Mouse (Mus musculus) hindbrain, embryonic 16.5 days (tissue): ENCODE data around the gene Hmg20a. TPM values are rescaled to one million over a fixed set of nuclear protein-coding genes. Genes with fewer than 3 reads are reported as not detected.

ENCODE experiments used
- ATAC-seq: fragments of 200-750 bp; cut with Nextera tagmentation; 2 replicates; pipeline ENCODE4 v1.8.0; 2017; ENCODE audit warnings: moderate TSS enrichment, moderate library complexity
- H3K27ac ChIP-seq: fragments of 300-500 bp; sonication (generic); 2 replicates; pipeline ENCODE4 v1.5.1; 2014; ENCODE audit warnings: low read depth, mild to moderate bottlenecking, control low read depth, low read length, moderate library complexity
- H3K27me3 ChIP-seq: fragments of 300-500 bp; sonication (generic); replicated peaks from 2 replicates; pipeline ENCODE4 v1.6.1; 2014; ENCODE audit warnings: low read length; ENCODE audit not compliant: control insufficient read depth, insufficient read depth
- H3K36me3 ChIP-seq: fragments of 300-500 bp; sonication (generic); 2 replicates; pipeline ENCODE4 v1.6.1; 2014; ENCODE audit warnings: mild to moderate bottlenecking, low read length, moderate library complexity, mixed read lengths; ENCODE audit not compliant: control insufficient read depth, insufficient read depth
- H3K4me1 ChIP-seq: fragments of 300-500 bp; sonication (generic); 2 replicates; pipeline ENCODE4 v1.6.1; 2014; ENCODE audit warnings: low read depth, low read length; ENCODE audit not compliant: control insufficient read depth, insufficient read depth
- H3K4me2 ChIP-seq: fragments of 300-500 bp; sonication (generic); 2 replicates; pipeline ENCODE4 v1.6.1; 2014; ENCODE audit warnings: mild to moderate bottlenecking, low read length, control low read depth, moderate library complexity
- H3K4me3 ChIP-seq: fragments of 300-500 bp; sonication (generic); 2 replicates; pipeline ENCODE4 v1.5.1; 2014; ENCODE audit warnings: mild to moderate bottlenecking, low read length, control low read depth, moderate library complexity
- H3K9ac ChIP-seq: fragments of 300-500 bp; sonication (generic); 2 replicates; pipeline ENCODE4 v1.6.1; 2014; ENCODE audit warnings: low read depth, mild to moderate bottlenecking, control low read depth, low read length, moderate library complexity
- H3K9me3 ChIP-seq: fragments of 300-500 bp; sonication (generic); 2 replicates; pipeline ENCODE4 v1.6.1; 2014; ENCODE audit warnings: mild to moderate bottlenecking, low read length, moderate library complexity; ENCODE audit not compliant: control insufficient read depth
- WGBS: fragments of 180-500 bp; shearing (Covaris S2); extraction: QIAGEN DNeasy Blood & Tissue Kit; methylation state at CpG from one replicate; pipeline ENCODE4 v1.1.7; 2014; 5-methylcytosine and 5-hydroxymethylcytosine counted together
- polyA plus RNA-seq: library from polyadenylated mRNA; unstranded; fragments of >200 nt; fragmentation: Nextera tagmentation; extraction: Ambion mirVana; gene quantifications from 2 replicates; pipeline ENCODE4 v1.2.1, GENCODE M21; 2015

The Hmg20a gene
- polyA plus RNA-seq, 1 experiment from 2014 or later: 70.0 TPM

DNA sequence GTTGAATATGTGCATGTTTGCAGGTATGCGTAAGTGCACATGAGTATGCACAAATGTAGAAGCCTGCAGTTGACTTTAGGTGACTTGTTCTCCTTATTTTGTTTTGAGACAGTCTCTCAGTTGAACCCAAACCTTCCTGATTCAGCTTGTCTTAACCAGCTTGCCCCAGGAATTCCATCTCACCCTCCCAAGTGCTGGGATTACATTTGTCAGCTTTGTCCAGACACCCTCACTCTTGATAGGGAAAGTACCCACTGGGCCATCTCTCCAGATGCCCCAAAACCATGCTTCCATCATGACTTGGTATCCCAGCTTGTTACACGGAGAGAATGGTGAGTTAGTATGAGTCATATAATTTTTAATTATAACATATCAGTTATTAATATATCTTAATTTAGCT, 44.6 kb downstream of the Hmg20a start:
- peaks cover 12% of the 10 kb centered on the region for H3K4me1 ChIP-seq
- H3K4me3 ChIP-seq: no peak overlapping the region
- no peaks in the 10 kb centered on the region for H3K9me3 ChIP-seq
- no peaks in the 10 kb centered on the region for H3K27me3 ChIP-seq
- no peak for ATAC-seq
- 95% methylated on average over 2 of the region's 2 CpGs for WGBS
- no peak overlapping the region for H3K4me2 ChIP-seq
- no peak overlapping the region for H3K27ac ChIP-seq
- H3K9ac ChIP-seq: no peak overlapping the region
- no peaks in the 10 kb centered on the region for H3K36me3 ChIP-seq

GRCm38 (mm10) chr9:56463686-56464515, 45.5 kb downstream of the Hmg20a start:
- H3K27me3 ChIP-seq: no peaks in the 10 kb centered on the region
- H3K9ac ChIP-seq: no peak overlapping the region
- H3K4me3 ChIP-seq: no peak overlapping the region
- no peak overlapping the region for H3K27ac ChIP-seq
- WGBS: 61% methylated on average over 4 of the region's 4 CpGs
- no peak overlapping the region for H3K4me2 ChIP-seq
- no peaks in the 10 kb centered on the region for H3K9me3 ChIP-seq
- no peak for ATAC-seq
- H3K4me1 ChIP-seq: peaks cover 12% of the 10 kb centered on the region
- no peaks in the 10 kb centered on the region for H3K36me3 ChIP-seq

- Histone ChIP-seq H3K4me1 (peaks cover 12% of the 10 kb centered on the region), H3K9me3 (no peaks in the 10 kb centered on the region), H3K27ac (peak overlapping the region; percentile 56), H3K36me3 (no peaks in the 10 kb centered on the region), H3K4me2 (peak overlapping the region; percentile 35), H3K4me3 (no peak overlapping the region), H3K9ac (no peak overlapping the region; the same call in 1 of the 2 replicates), H3K27me3 (no peaks in the 10 kb centered on the region)
- ATAC-seq: 0 out of 2 replicates have a peak, but pooled peaks have one; percentile 61
- WGBS: 33% methylated on average over 21 of the region's 23 CpGs
Observed at GRCm38 (mm10) chr9:56464863-56465654, 46.6 kb downstream of the Hmg20a start.

DNA sequence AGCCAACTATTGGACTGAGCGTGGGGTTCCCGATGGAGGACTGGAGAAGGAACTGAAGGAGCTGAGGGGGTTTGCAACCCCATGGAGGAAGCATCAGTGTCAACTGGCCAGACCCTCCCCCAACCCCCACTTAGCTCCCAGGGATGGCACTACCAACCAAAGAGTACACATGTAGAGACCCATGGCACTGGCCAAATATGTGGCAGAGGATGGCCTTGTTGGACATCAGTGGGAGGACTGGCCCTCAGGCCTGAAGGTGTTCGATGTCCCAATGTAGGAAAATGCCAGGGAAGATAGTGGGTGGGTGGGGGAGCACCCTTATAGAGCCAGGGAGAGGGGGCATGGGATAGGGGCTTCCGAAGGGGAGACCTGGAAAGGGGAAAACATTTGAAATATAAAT, 47.8 kb downstream of the Hmg20a start:
- peaks cover 12% of the 10 kb centered on the region for H3K4me1 ChIP-seq
- H3K4me2 ChIP-seq: no peak overlapping the region
- H3K9ac ChIP-seq: no peak overlapping the region
- no peaks in the 10 kb centered on the region for H3K9me3 ChIP-seq
- no peaks in the 10 kb centered on the region for H3K27me3 ChIP-seq
- H3K27ac ChIP-seq: no peak overlapping the region
- ATAC-seq: no peak
- no peaks in the 10 kb centered on the region for H3K36me3 ChIP-seq
- WGBS: 90% methylated on average over 4 of the region's 4 CpGs
- H3K4me3 ChIP-seq: no peak overlapping the region

DNA sequence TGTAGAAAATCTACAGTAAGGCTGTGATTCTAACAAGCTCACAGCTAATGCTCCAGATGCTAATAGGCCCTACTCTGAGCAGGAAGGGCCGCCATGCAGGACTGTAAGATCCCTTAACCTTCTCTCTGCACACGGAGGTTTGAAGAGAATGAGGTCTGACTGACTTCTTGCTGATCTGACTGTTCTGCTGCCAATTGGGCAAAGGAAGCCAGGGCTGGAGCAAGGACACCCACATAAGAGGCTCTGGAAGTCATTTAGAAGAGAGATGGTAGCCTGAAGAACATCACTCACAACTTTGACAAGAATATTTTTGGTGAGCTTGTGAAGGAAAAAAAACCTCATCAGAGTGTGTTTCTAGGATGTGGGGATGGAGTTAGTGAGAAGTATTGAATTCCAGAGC, 51.2 kb downstream of the Hmg20a start:
- H3K36me3 ChIP-seq: no peaks in the 10 kb centered on the region; the same call in 1 of the 2 replicates
- H3K9ac ChIP-seq: no peak overlapping the region
- H3K4me2 ChIP-seq: no peak overlapping the region
- no peak for ATAC-seq
- WGBS: 37% methylated on average over 2 of the region's 2 CpGs
- no peak overlapping the region for H3K4me3 ChIP-seq
- no peaks in the 10 kb centered on the region for H3K9me3 ChIP-seq
- peaks cover 7% of the 10 kb centered on the region for H3K4me1 ChIP-seq
- H3K27ac ChIP-seq: no peak overlapping the region
- H3K27me3 ChIP-seq: no peaks in the 10 kb centered on the region

DNA sequence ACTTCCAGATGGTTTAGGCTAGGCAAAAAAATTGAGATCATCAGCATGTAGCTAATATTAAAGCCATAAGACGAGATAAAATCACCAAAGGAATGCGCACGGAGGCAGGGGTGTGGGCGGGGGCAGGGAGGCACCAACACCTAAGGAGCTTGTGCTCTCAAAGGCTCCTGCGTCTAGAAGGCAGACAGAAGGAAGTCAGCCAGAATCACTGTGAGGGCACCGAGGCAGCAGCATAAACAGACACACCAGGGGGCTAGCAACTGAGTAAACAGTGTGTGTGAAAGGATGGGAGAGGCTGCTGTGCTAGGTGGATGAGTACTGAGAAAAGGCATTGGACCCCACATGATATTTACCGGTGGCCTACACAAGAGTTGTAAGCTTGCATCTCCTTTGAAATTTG, 51.9 kb downstream of the Hmg20a start:
- Histone ChIP-seq H3K4me3 (no peak overlapping the region), H3K27ac (no peak overlapping the region), H3K9ac (no peak overlapping the region), H3K9me3 (no peaks in the 10 kb centered on the region), H3K4me2 (no peak overlapping the region), H3K36me3 (peaks cover 3% of the 10 kb centered on the region; the same call in 1 of the 2 replicates), H3K27me3 (no peaks in the 10 kb centered on the region), H3K4me1 (peaks cover under 1% of the 10 kb centered on the region; the same call in 1 of the 2 replicates)
- ATAC-seq: no peak
- WGBS: 27% methylated on average over 7 of the region's 7 CpGs

DNA sequence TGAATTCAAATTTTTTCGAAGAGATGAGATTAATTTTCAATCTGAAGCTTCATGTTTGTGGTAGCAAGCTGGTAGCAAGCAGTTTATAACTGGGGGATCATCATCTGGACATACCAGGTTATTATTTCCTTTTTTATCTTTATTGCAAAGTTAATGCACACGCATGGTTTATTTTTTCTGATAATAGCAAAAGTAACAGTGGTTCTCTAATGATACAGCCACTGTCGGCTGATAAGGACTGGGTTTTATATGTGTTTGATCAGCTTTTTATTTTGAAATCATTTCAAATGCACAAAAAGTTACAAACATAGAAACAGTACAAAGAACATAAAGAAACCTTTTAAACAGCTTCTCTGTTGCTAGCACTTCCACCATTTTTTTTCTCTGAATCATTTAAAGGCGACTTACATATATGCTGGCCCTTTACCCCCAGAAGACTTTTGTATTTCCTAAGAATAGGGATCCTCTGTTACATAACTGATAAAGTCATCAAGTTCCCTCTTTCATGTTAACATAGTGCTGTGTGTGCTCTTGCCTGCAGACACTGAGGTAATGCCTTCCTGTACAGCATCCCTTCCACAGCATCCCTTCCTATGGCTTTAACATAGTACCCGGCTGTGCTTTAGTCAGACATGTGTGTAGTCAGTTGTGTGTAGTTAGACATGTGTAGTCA, 60.7 kb downstream of the Hmg20a start:
- no peak for ATAC-seq
- Histone ChIP-seq H3K27ac (no peak overlapping the region), H3K4me1 (no peaks in the 10 kb centered on the region), H3K9me3 (no peaks in the 10 kb centered on the region), H3K4me2 (no peak overlapping the region), H3K27me3 (no peaks in the 10 kb centered on the region), H3K36me3 (peaks cover 13% of the 10 kb centered on the region; the same call in 1 of the 2 replicates), H3K9ac (no peak overlapping the region), H3K4me3 (no peak overlapping the region)
- 86% methylated on average over 5 of the region's 5 CpGs for WGBS

DNA sequence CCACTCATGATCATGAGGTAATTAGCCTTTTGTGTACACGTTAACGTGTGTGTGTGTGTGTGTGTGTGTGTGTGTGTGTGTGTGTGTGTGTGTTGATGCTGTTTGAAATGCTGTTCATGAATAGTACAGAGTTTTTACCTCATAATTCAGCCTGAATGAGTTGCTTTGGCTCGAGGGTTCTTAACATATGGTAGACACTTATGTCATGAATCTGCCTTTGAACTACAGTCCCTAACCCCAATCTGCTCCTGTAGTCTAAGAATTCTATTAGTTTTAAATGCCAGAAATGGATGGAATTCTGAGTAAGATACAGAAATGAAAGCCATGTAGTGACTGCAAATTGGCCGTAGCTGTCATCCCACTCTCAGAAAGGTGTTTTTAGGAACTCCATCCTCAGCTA, 64.2 kb downstream of the Hmg20a start:
- no peak for ATAC-seq
- WGBS: 91% methylated on average over 4 of the region's 4 CpGs
- Histone ChIP-seq H3K4me1 (no peaks in the 10 kb centered on the region), H3K4me3 (no peak overlapping the region), H3K4me2 (no peak overlapping the region), H3K27me3 (no peaks in the 10 kb centered on the region), H3K27ac (no peak overlapping the region), H3K9ac (no peak overlapping the region), H3K9me3 (no peaks in the 10 kb centered on the region), H3K36me3 (peaks cover 6% of the 10 kb centered on the region; the same call in 1 of the 2 replicates)

DNA sequence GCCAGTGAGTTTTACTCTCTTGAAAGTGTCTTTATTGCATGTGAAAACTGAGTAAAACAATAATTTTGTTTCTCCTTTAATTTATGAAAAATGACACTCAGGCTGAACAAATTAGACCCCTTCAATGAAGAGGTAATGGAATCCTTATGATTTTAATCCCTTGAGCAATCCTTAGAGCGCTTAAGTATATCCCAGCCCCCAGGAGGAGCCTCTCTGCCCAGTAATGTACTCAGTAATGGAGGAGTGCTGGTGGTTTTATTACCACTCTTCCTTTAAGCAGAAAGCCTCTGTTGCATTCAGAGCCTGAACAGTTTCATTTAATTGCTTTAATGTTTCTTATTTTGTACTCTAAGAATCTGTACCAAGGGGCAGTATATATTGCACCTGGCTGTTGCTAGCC, 67.0 kb downstream of the Hmg20a start:
- H3K9ac ChIP-seq: no peak overlapping the region
- H3K4me1 ChIP-seq: no peaks in the 10 kb centered on the region
- no peaks in the 10 kb centered on the region for H3K27me3 ChIP-seq
- no peak overlapping the region for H3K4me3 ChIP-seq
- WGBS: 74% methylated on average over 1 of the region's 1 CpGs
- H3K4me2 ChIP-seq: no peak overlapping the region
- H3K9me3 ChIP-seq: no peaks in the 10 kb centered on the region
- H3K36me3 ChIP-seq: peaks cover 21% of the 10 kb centered on the region
- ATAC-seq: no peak
- H3K27ac ChIP-seq: no peak overlapping the region
